Mouse (Mus musculus): ENCODE data around the gene Myl10. TPM values are rescaled to one million over a fixed set of nuclear protein-coding genes. Genes with fewer than 3 reads are reported as not detected.
"Not testable (repeated sequence)": the region's sequence is repeated elsewhere in the genome, so short reads cannot be mapped to it uniquely, and the experiment has no call there.

Myl10 gene
- polyA plus RNA-seq, 1 experiment from 2014 or later, result not detected

DNA sequence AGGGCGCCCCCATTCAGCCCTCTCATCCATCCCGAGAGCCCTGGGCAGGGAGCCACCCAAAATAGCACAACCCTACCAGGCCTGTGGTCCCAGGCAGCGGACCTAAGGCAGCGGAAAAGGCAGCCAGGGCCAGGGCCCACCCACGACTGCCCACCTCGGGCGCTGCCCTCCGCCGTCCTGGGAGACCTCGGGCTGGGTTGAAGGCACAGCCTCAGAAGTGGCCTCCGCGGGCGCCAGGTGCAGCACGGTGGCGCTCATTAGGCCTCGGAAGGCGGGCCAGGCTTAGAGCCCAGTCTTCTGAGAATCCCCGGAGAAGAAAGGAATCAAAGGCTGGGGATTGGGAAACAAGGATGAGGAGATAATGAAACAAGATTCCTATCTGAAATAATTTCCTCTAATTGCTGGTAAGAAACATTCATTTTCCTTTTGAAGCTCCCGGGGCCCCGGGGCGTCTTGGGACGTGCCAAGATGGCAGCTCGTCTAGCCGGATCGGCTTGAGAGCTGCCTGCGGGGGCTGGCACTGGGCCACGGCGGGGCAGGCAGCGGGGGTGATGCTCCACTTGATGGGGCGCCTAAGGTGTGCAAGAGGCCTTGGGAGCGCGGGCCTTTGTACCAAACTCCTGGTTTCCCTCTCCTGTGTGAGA lies 21.4 kb downstream of the Myl10 start:
- DNase-seq (peak; percentile 70), ATAC-seq (ENCODE audit: low FRiP score, low TSS enrichment) (no peak)
- H3K9me3 ChIP-seq (ENCODE audit: control insufficient read depth, low read length), result no peaks in the 10 kb centered on the region
- H3K4me2 ChIP-seq (ENCODE audit: low read length), result peak overlapping the region; percentile 32
- WGBS, result 22% methylated on average over 32 of the region's 32 CpGs
- no peak overlapping the region for H3K27ac ChIP-seq (replicated peaks; ENCODE audit: low read depth, low read length)
- H3K4me1 ChIP-seq (ENCODE audit: control insufficient read depth, insufficient read depth, low read length), result no peaks in the 10 kb centered on the region; the same call in 1 of the 2 replicates
- no peaks in the 10 kb centered on the region for H3K36me3 ChIP-seq (ENCODE audit: control insufficient read depth, insufficient read depth, low read length)
- H3K9ac ChIP-seq (replicated peaks; ENCODE audit: low read length), result no peak overlapping the region
- H3K4me3 ChIP-seq (replicated peaks; ENCODE audit: low read depth, low read length), result no peak overlapping the region
- H3K27me3 ChIP-seq (ENCODE audit: control insufficient read depth, insufficient read depth, low read length), result no peaks in the 10 kb centered on the region; the same call in 1 of the 2 replicates

GRCm38 (mm10) chr5:136714879-136715278 lies 21.9 kb downstream of the Myl10 start:
- H3K9me3 ChIP-seq (ENCODE audit: control insufficient read depth, low read length), result no peaks in the 10 kb centered on the region
- DNase-seq (peak; percentile 74), ATAC-seq (ENCODE audit: low FRiP score, low TSS enrichment) (no peak)
- 24% methylated on average over 11 of the region's 11 CpGs for WGBS
- H3K27ac ChIP-seq (replicated peaks; ENCODE audit: low read depth, low read length), result no peak overlapping the region
- no peak overlapping the region for H3K9ac ChIP-seq (replicated peaks; ENCODE audit: low read length)
- H3K4me1 ChIP-seq (ENCODE audit: control insufficient read depth, insufficient read depth, low read length), result no peaks in the 10 kb centered on the region; the same call in 1 of the 2 replicates
- peak overlapping the region; percentile 32 for H3K4me2 ChIP-seq (ENCODE audit: low read length)
- no peaks in the 10 kb centered on the region for H3K36me3 ChIP-seq (ENCODE audit: control insufficient read depth, insufficient read depth, low read length)
- H3K4me3 ChIP-seq (replicated peaks; ENCODE audit: low read depth, low read length), result no peak overlapping the region
- H3K27me3 ChIP-seq (ENCODE audit: control insufficient read depth, insufficient read depth, low read length), result no peaks in the 10 kb centered on the region; the same call in 1 of the 2 replicates

DNA sequence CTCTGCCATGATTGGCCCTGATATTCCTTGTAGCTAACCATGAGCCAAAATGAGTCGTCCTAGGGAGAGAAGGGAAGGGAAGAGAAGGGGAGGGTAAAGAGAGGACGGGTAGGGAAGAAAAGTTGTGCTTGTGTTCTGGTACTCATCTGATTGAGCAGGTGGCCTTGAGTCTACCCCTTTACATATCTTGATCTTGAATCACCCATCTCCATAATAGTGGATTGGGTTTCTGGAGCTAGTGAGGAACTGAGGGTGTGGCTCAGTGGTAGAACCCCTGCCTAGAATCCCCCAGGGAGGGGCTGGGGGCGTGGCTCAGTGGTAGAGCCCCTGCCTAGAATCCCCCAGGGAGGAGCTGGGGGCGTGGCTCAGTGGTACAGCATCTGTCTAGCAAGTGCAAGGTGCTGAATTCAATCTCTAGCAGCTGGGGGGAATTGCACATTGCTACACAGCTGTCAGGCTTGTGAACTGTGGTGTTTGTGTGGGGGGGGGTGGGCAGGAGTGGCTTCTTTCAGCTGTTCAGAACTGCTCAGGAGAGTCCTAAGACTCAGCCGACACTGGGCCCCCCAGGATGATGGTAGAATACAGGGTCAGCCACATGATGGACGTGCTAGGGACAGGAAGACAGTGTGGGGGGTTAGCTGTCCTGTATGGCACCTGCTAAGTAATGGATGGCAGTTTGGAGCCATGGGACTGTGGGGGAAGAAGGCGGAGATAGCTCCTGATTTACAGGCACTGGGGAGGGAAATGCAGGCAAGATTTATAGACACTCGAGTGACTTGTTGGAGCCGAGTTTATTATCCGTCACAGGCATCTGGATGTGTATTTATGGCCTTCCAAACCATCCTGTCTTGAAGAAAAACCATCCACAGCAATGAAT lies 24.0 kb downstream of the Myl10 start:
- no peaks in the 10 kb centered on the region for H3K36me3 ChIP-seq (ENCODE audit: control insufficient read depth, insufficient read depth, low read length)
- no peak overlapping the region for H3K9ac ChIP-seq (replicated peaks; ENCODE audit: low read length)
- H3K4me3 ChIP-seq (replicated peaks; ENCODE audit: low read depth, low read length), result no peak overlapping the region
- H3K27me3 ChIP-seq (ENCODE audit: control insufficient read depth, insufficient read depth, low read length), result no peaks in the 10 kb centered on the region; the same call in 1 of the 2 replicates
- no peaks in the 10 kb centered on the region; the same call in 1 of the 2 replicates for H3K4me1 ChIP-seq (ENCODE audit: control insufficient read depth, insufficient read depth, low read length)
- no peak overlapping the region for H3K4me2 ChIP-seq (ENCODE audit: low read length)
- ATAC-seq (ENCODE audit: low FRiP score, low TSS enrichment), result no peak
- no peak overlapping the region for H3K27ac ChIP-seq (replicated peaks; ENCODE audit: low read depth, low read length)
- no peaks in the 10 kb centered on the region for H3K9me3 ChIP-seq (ENCODE audit: control insufficient read depth, low read length)
- WGBS, result 72% methylated on average over 10 of the region's 10 CpGs
- no peak for DNase-seq

- H3K27ac ChIP-seq (replicated peaks; ENCODE audit: low read depth, low read length), result no peak overlapping the region
- no peak overlapping the region for H3K4me3 ChIP-seq (replicated peaks; ENCODE audit: low read depth, low read length)
- no peak overlapping the region for H3K4me2 ChIP-seq (ENCODE audit: low read length)
- WGBS, result 73% methylated on average over 2 of the region's 2 CpGs
- no peak overlapping the region for H3K9ac ChIP-seq (replicated peaks; ENCODE audit: low read length)
- DNase-seq, result no peak
- H3K4me1 ChIP-seq (ENCODE audit: control insufficient read depth, insufficient read depth, low read length), result no peaks in the 10 kb centered on the region; the same call in 1 of the 2 replicates
- H3K27me3 ChIP-seq (ENCODE audit: control insufficient read depth, insufficient read depth, low read length), result no peaks in the 10 kb centered on the region; the same call in 1 of the 2 replicates
- no peaks in the 10 kb centered on the region for H3K36me3 ChIP-seq (ENCODE audit: control insufficient read depth, insufficient read depth, low read length)
- H3K9me3 ChIP-seq (ENCODE audit: control insufficient read depth, low read length), result no peaks in the 10 kb centered on the region
- no peak for ATAC-seq (ENCODE audit: low FRiP score, low TSS enrichment)
These were observed 24.6 kb downstream of the Myl10 start for GRCm38 (mm10) chr5:136717573-136717854.

DNA sequence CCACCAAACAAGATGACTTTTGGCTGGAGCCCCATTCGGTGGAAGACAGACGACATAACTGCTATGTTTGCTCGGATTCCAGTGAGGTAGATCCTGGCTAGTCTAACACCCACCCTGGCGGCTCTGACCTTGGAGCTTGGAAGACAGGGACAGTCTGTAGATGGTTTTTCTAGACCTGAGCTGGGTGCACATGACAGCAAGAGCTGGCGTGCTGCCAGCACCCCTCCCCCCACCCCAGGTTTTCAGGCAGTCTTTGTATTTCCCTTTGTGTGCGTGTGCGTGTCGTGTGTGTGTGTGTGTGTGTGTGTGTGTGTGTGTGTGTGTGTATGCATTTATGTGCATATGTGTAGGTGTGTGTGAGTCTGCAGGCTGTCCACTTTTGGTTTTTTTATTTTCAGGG lies 25.7 kb downstream of the Myl10 start:
- H3K27ac ChIP-seq (replicated peaks; ENCODE audit: low read depth, low read length), result no peak overlapping the region
- WGBS, result 63% methylated on average over 8 of the region's 8 CpGs
- ATAC-seq (ENCODE audit: low FRiP score, low TSS enrichment), result no peak
- DNase-seq, result peak; percentile 53
- no peaks in the 10 kb centered on the region; the same call in 1 of the 2 replicates for H3K27me3 ChIP-seq (ENCODE audit: control insufficient read depth, insufficient read depth, low read length)
- no peaks in the 10 kb centered on the region for H3K9me3 ChIP-seq (ENCODE audit: control insufficient read depth, low read length)
- H3K36me3 ChIP-seq (ENCODE audit: control insufficient read depth, insufficient read depth, low read length), result no peaks in the 10 kb centered on the region
- H3K4me2 ChIP-seq (ENCODE audit: low read length), result no peak overlapping the region
- no peak overlapping the region for H3K4me3 ChIP-seq (replicated peaks; ENCODE audit: low read depth, low read length)
- no peaks in the 10 kb centered on the region; the same call in 1 of the 2 replicates for H3K4me1 ChIP-seq (ENCODE audit: control insufficient read depth, insufficient read depth, low read length)
- H3K9ac ChIP-seq (replicated peaks; ENCODE audit: low read length), result no peak overlapping the region

GRCm38 (mm10) chr5:136721596-136721995 lies 28.6 kb downstream of the Myl10 start:
- Histone ChIP-seq H3K27me3 (ENCODE audit: control insufficient read depth, insufficient read depth, low read length) (no peaks in the 10 kb centered on the region), H3K4me1 (ENCODE audit: control insufficient read depth, insufficient read depth, low read length) (no peaks in the 10 kb centered on the region; the same call in 1 of the 2 replicates), H3K4me3 (replicated peaks; ENCODE audit: low read depth, low read length) (no peak overlapping the region), H3K4me2 (ENCODE audit: low read length) (no peak overlapping the region), H3K36me3 (ENCODE audit: control insufficient read depth, insufficient read depth, low read length) (no peaks in the 10 kb centered on the region), H3K9me3 (ENCODE audit: control insufficient read depth, low read length) (no peaks in the 10 kb centered on the region), H3K9ac (replicated peaks; ENCODE audit: low read length) (no peak overlapping the region), H3K27ac (replicated peaks; ENCODE audit: low read depth, low read length) (no peak overlapping the region)
- 82% methylated on average over 5 of the region's 5 CpGs for WGBS
- DNase-seq (no peak), ATAC-seq (ENCODE audit: low FRiP score, low TSS enrichment) (no peak)

GRCm38 (mm10) chr5:136726271-136726670 lies 33.3 kb downstream of the Myl10 start:
- H3K27me3 ChIP-seq (ENCODE audit: control insufficient read depth, insufficient read depth, low read length); H3K9ac ChIP-seq (replicated peaks; ENCODE audit: low read length); H3K27ac ChIP-seq (replicated peaks; ENCODE audit: low read depth, low read length); H3K36me3 ChIP-seq (ENCODE audit: control insufficient read depth, insufficient read depth, low read length); H3K4me3 ChIP-seq (replicated peaks; ENCODE audit: low read depth, low read length); ATAC-seq (ENCODE audit: low FRiP score, low TSS enrichment); DNase-seq; H3K4me2 ChIP-seq (ENCODE audit: low read length); H3K9me3 ChIP-seq (ENCODE audit: control insufficient read depth, low read length); H3K4me1 ChIP-seq (ENCODE audit: control insufficient read depth, insufficient read depth, low read length): not testable (repeated sequence)
- WGBS, result 81% methylated on average over 4 of the region's 5 CpGs

DNA sequence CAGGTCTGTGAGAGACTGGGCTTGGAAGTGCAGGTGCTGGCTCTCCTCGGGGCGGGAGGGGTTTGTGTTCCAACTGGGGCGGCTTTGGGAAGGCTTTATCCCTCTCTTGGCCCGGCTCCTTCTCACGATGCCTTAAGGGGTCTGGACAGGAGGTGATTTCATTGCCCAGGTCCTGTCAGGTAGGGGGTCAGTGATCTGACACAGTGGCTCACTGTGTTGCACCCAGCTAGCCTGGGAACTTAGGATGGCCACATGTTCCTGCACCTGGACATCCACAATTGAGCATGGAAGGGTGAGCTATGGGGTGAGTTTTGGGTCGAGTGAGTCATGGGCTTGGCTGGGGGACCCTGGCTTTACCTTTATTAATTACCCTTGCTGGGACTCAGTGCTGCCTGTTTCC lies 46.0 kb downstream of the Myl10 start:
- WGBS, result 69% methylated on average over 6 of the region's 6 CpGs

More for the DNA sequence above, 46.0 kb downstream of the Myl10 start:
- Histone ChIP-seq H3K9me3 (ENCODE audit: control insufficient read depth, low read length) (no peaks in the 10 kb centered on the region), H3K27me3 (ENCODE audit: control insufficient read depth, insufficient read depth, low read length) (no peaks in the 10 kb centered on the region), H3K4me3 (replicated peaks; ENCODE audit: low read depth, low read length) (no peak overlapping the region), H3K36me3 (ENCODE audit: control insufficient read depth, insufficient read depth, low read length) (no peaks in the 10 kb centered on the region), H3K4me1 (ENCODE audit: control insufficient read depth, insufficient read depth, low read length) (no peaks in the 10 kb centered on the region), H3K4me2 (ENCODE audit: low read length) (no peak overlapping the region), H3K27ac (replicated peaks; ENCODE audit: low read depth, low read length) (no peak overlapping the region), H3K9ac (replicated peaks; ENCODE audit: low read length) (no peak overlapping the region)
- DNase-seq (no peak), ATAC-seq (ENCODE audit: low FRiP score, low TSS enrichment) (no peak)

All from midbrain, embryonic 14.5 days (tissue).